Mouse (Mus musculus): ENCODE results near the gene Daxx. TPM values are rescaled to one million over a fixed set of nuclear protein-coding genes. Genes with fewer than 3 reads are reported as not detected.
"Not testable (repeated sequence)": the region's sequence is repeated elsewhere in the genome, so short reads cannot be mapped to it uniquely, and the experiment has no call there.

Gene Daxx
- total RNA-seq, 2 experiments from 2014 or later, result 28.7 to 44.5 TPM

GRCm38 (mm10) chr17:33902079-33902478 is 7.1 kb upstream of the Daxx start:
- no peak for ATAC-seq (replicated peaks; ENCODE audit: poor library complexity)

- ATAC-seq (replicated peaks; ENCODE audit: poor library complexity), result peak; percentile 49; the same call in 1 of the 2 replicates
These were observed 6.7 kb upstream of the Daxx start for GRCm38 (mm10) chr17:33902491-33902890.

GRCm38 (mm10) chr17:33903911-33904651 is 5.1 kb upstream of the Daxx start:
- not testable (repeated sequence) for ATAC-seq (replicated peaks; ENCODE audit: poor library complexity)

- ATAC-seq (replicated peaks; ENCODE audit: poor library complexity), result not testable (repeated sequence)
These were observed 4.4 kb upstream of the Daxx start, which contains the start of gene Platr17 for GRCm38 (mm10) chr17:33904835-33905234. Gene Platr17 (plus strand): TSS chr17:33905135.

- peak; percentile 33 for ATAC-seq (replicated peaks; ENCODE audit: poor library complexity)
These were observed 710 bp upstream of the Daxx start for GRCm38 (mm10) chr17:33908331-33909076.

- peak; percentile 12; the same call in 1 of the 2 replicates for ATAC-seq (replicated peaks; ENCODE audit: poor library complexity)
These were observed 646 bp downstream of the Daxx start for GRCm38 (mm10) chr17:33909869-33910250.

GRCm38 (mm10) chr17:33910346-33911051 is 1.3 kb downstream of the Daxx start:
- ATAC-seq (replicated peaks; ENCODE audit: poor library complexity), result no peak

GRCm38 (mm10) chr17:33911052-33911812 is 2.0 kb downstream of the Daxx start:
- no peak for ATAC-seq (replicated peaks; ENCODE audit: poor library complexity)

- no peak for ATAC-seq (replicated peaks; ENCODE audit: poor library complexity)
These were observed 2.7 kb downstream of the Daxx start for GRCm38 (mm10) chr17:33911813-33912414.

GRCm38 (mm10) chr17:33913264-33913663 is 4.0 kb downstream of the Daxx start:
- no peak for ATAC-seq (replicated peaks; ENCODE audit: poor library complexity)

- no peak for ATAC-seq (replicated peaks; ENCODE audit: poor library complexity)
These were observed 4.7 kb downstream of the Daxx start for GRCm38 (mm10) chr17:33913905-33914304.

GRCm38 (mm10) chr17:33914969-33915391 is 5.8 kb downstream of the Daxx start:
- no peak for ATAC-seq (replicated peaks; ENCODE audit: poor library complexity)

- ATAC-seq (replicated peaks; ENCODE audit: poor library complexity), result peak; percentile 67
These were observed 6.5 kb downstream of the Daxx start, which contains the start of the genes Tapbp and Zbtb22 for GRCm38 (mm10) chr17:33915671-33916250. Gene Tapbp (plus strand): TSS chr17:33915899. Gene Zbtb22 (plus strand): TSS chr17:33915904.

GRCm38 (mm10) chr17:33916294-33916693 is 7.1 kb downstream of the Daxx start:
- no peak for ATAC-seq (replicated peaks; ENCODE audit: poor library complexity)

GRCm38 (mm10) chr17:33916847-33917655 is 7.8 kb downstream of the Daxx start:
- ATAC-seq (replicated peaks; ENCODE audit: poor library complexity), result no peak

GRCm38 (mm10) chr17:33917656-33918292 is 8.6 kb downstream of the Daxx start:
- no peak for ATAC-seq (replicated peaks; ENCODE audit: poor library complexity)

- ATAC-seq (replicated peaks; ENCODE audit: poor library complexity), result 0 out of 2 replicates have a peak, but pooled peaks have one; percentile 1
These were observed 9.3 kb downstream of the Daxx start for GRCm38 (mm10) chr17:33918293-33919203.

Measured in megakaryocyte progenitor cell, adult 5-6 weeks (primary cell).